Mouse (Mus musculus) thymus, postnatal 25 days (tissue): ENCODE measurements around the gene Olfr1269.

Experiments used
- DNase-seq: peaks from one replicate; pipeline ENCODE4 v3.0.0; 2022

The Olfr1269 gene

DNA sequence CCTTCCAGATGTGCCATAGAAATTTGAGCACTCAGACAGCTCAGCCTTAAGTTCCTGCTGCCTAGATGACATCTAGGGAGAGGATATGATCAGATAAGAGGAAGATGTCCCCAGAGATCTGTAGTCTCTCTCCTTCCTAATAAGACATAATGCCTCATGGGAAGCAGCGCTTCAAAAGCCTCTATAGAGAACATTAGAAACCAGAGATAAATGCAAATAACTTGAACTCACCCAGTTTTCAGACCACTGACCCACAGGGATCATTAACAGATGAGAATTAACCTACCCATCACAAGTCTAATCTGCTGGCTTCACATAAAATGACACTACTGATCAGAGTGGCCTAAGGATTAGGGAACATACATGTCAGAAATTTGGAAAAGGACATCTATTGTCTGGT is at the start of gene Olfr1269:
Gene Olfr1269, minus strand, starts transcription at position 101 of the 400 bp plus-strand sequence.
- no peak for DNase-seq

DNA sequence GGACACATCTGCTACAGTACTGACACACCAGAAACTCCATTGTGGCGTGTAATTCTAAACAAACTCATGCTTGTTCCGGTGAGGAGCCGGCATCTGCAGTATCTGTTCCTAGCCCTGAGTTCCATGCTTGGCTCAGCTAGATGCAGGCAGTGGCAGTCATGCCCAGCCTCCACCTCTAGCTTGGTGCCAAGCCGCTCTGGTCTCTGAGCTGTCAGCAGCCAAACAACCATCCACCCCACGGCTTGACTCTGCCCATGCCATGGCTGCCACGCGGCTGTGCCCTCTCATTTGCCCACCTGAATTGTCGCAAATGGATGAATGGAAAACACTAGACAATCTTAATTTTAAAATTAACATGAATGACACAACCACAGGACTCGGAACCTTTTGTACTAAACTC is 32.7 kb upstream of the Olfr1269 start:
- no peak for DNase-seq

DNA sequence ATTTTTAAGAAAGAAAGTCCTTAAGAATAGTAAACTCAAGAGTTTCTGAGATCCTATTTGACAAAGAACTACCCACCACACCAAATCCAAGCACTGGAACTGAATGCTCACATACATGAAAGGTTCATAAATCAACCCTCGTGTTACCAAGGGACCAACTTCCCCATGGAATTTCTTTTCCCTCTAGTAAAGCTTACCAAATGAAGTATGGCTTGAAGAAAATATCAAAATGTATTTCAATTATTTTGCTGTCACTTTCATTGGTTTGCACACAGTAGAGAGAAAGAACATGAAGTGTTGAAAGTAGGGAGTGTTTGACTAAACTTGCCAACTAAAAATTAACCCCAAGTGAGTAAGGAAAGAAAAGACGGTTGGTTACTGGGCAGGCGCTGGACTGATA is 31.8 kb upstream of the Olfr1269 start, which contains the start of gene Olfr1270:
Gene Olfr1270, minus strand, starts transcription at position 101 of the 400 bp plus-strand sequence.
- DNase-seq: no peak

DNA sequence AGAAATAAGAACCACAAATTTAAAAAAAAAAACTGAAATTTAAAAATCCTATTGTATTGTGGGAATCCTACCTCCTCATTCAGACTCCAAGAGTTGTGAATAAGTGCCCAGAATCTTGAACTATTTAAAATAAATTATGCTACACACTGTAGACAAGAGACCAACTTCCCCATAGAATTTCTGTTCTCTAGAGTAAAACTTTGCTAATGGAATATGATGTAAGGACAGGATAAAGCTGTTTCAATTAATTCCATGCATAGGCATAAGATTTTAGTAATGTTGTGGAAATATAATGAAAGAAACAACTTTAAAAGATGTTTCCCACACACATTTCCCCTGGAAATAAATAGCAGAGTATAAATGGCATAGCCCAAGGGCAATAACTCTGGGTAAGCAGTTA is 21.0 kb upstream of the Olfr1269 start, which contains the start of gene Olfr32:
Gene Olfr32, minus strand, starts transcription at position 101 of the 400 bp plus-strand sequence.
- no peak for DNase-seq

DNA sequence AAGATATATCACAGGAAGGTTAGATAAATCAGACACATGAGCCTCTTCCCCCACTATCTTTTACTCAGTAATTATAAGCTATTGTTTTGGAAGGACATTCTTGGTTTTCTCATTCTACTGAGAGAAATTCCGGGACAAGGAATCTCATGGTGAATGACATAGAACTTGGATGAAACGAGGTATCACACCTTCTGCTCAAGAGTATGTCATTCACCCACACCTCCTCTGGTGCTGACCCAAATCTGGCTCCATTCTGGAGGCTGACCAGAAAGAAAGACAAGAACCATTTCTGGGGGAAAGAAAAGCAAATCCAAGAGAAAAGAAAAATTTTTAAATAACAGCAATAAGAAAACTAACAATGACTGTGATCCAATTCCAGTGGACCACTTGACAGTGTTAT is 51.1 kb downstream of the Olfr1269 start:
- no peak for DNase-seq
